ENCODE assay signal across 23 mouse cellular contexts in genomic region chr3:72149685-72150084, GRCm38 (mm10).
"Had no signal": no experiment of that assay in that cellular context is flagged by ENCODE, and none has a peak within 500 bp of the region (broad histone marks: within the 10 kb centered on the region; RNA-seq: fewer than 3 reads in every experiment).

No protein-coding gene starts in this region.

- H3K27ac ChIP-seq: kidney, postnatal 0 days; layer of hippocampus, adult 2 months; limb, embryonic 10.5 days; limb, embryonic 13.5 days; liver, embryonic 12.5 days; liver, embryonic 15.5 days; macrophage; midbrain, embryonic 12.5 days; neural tube, embryonic 12.5 days; stomach, postnatal 0 days had no signal

- H3K4me1 ChIP-seq: limb, embryonic 10.5 days; limb, embryonic 13.5 days; liver, embryonic 12.5 days; liver, embryonic 15.5 days; midbrain, embryonic 12.5 days; neural tube, embryonic 12.5 days had no signal

- H3K27me3 ChIP-seq: limb, embryonic 13.5 days; liver, embryonic 12.5 days; liver, embryonic 15.5 days; midbrain, embryonic 12.5 days; neural tube, embryonic 12.5 days had no signal

- DNase-seq: kidney, adult 2 months; kidney, postnatal 25 days; layer of hippocampus, adult 9-11 months; liver; lung, adult 18-20 months; lung, postnatal 14 days; right cerebral cortex, adult 18-20 months; right cerebral cortex, postnatal 14 days; right cerebral cortex, postnatal 4 days; thymus, adult 2 months; thymus, postnatal 14 days; thymus, postnatal 4 days had no signal

- H3K4me2 ChIP-seq: limb, embryonic 13.5 days; liver, embryonic 12.5 days; liver, embryonic 15.5 days; midbrain, embryonic 12.5 days; neural tube, embryonic 12.5 days had no signal

- H3K4me3 ChIP-seq: layer of hippocampus, adult 2 months; limb, embryonic 10.5 days; limb, embryonic 13.5 days; liver, embryonic 12.5 days; liver, embryonic 15.5 days; midbrain, embryonic 12.5 days; neural tube, embryonic 12.5 days had no signal

- H3K36me3 ChIP-seq: limb, embryonic 10.5 days; limb, embryonic 13.5 days; liver, embryonic 12.5 days; liver, embryonic 15.5 days; midbrain, embryonic 12.5 days; neural tube, embryonic 12.5 days had no signal

- H3K9me3 ChIP-seq: limb, embryonic 10.5 days; limb, embryonic 13.5 days; liver, embryonic 12.5 days; liver, embryonic 15.5 days; midbrain, embryonic 12.5 days; neural tube, embryonic 12.5 days had no signal

- ATAC-seq: liver, embryonic 12.5 days; midbrain, embryonic 16.5 days had no signal

- H3K9ac ChIP-seq: limb, embryonic 13.5 days; liver, embryonic 12.5 days; liver, embryonic 15.5 days; midbrain, embryonic 12.5 days; neural tube, embryonic 12.5 days had no signal
